Mouse (Mus musculus): ENCODE measurements around the gene Krt75. TPM values are rescaled to one million over a fixed set of nuclear protein-coding genes. Genes with fewer than 3 reads are reported as not detected.
"Not testable (repeated sequence)": the region's sequence is repeated elsewhere in the genome, so short reads cannot be mapped to it uniquely, and the experiment has no call there.

Krt75 gene
- polyA plus RNA-seq (2017; shearing (Covaris generic)), result under 1 TPM in 1 of 2 experiments, not detected in 1; 0.17 TPM

DNA sequence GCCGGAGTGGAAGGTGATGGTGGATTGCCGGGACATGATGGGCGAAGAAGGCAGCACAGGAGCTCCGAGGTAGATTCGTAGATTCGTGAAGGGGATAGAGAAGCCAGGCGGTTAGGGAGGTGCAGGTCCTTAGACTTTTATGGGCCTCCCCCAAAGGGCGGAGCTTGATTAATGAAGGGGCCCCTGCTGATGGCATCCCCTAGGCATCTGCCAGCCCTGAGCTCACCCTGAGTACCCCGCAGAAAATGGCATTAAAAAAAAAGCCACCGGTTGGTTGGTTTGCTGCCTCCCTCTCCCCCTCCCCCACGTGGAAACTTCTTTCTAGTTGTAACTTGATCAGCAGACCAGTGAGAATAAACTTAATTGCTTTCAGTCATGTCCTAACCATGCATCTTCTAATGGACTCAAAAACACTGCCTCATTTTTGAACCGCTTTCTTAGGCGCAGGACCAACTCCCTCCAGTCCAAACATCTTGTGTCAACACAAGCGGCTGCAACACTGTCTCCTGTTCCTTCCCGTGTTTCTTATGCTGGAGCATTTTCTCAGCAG is at the start of gene Krt75:
Krt75 (minus strand) TSS at position 109 of the 550 bp plus-strand sequence.
- no peak for ATAC-seq

GRCm38 (mm10) chr15:101599123-101599522 is 25.4 kb upstream of the Krt75 start:
- no peak for ATAC-seq

- ATAC-seq, result no peak
Observed at GRCm38 (mm10) chr15:101588216-101588615, 14.5 kb upstream of the Krt75 start.

- ATAC-seq, result no peak
Observed at GRCm38 (mm10) chr15:101584456-101584855, 10.8 kb upstream of the Krt75 start.

- no peak for ATAC-seq
Observed at GRCm38 (mm10) chr15:101583211-101583965, 9.7 kb upstream of the Krt75 start.

DNA sequence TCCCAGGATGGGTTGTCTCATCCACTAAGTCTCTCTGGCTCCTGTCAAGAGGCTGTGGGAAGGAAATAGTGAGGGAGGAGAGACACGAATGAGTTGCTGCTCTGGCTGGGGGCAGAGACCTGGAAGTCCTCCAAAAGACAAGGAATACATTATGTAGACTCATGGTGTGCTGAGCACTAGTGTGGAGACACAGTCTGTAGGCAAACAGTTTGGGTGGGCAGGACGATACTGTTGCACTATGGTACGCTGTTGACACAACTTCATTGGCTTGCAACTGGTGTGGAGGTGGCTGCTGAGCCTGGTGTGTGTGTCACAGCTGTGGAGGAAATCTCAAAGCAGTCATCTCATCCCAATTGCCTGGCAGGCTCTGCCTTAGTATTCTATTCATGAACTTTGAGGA is 8.0 kb upstream of the Krt75 start:
- ATAC-seq, result no peak

- no peak for ATAC-seq
Observed at GRCm38 (mm10) chr15:101575506-101575905, 1.8 kb upstream of the Krt75 start.

GRCm38 (mm10) chr15:101567780-101568179 is 5.9 kb downstream of the Krt75 start:
- no peak for ATAC-seq

GRCm38 (mm10) chr15:101562850-101563249 is 10.9 kb downstream of the Krt75 start, which contains the start of gene Krt90:
Gene Krt90, minus strand, starts transcription at chr15:101562950.
- ATAC-seq, result no peak

DNA sequence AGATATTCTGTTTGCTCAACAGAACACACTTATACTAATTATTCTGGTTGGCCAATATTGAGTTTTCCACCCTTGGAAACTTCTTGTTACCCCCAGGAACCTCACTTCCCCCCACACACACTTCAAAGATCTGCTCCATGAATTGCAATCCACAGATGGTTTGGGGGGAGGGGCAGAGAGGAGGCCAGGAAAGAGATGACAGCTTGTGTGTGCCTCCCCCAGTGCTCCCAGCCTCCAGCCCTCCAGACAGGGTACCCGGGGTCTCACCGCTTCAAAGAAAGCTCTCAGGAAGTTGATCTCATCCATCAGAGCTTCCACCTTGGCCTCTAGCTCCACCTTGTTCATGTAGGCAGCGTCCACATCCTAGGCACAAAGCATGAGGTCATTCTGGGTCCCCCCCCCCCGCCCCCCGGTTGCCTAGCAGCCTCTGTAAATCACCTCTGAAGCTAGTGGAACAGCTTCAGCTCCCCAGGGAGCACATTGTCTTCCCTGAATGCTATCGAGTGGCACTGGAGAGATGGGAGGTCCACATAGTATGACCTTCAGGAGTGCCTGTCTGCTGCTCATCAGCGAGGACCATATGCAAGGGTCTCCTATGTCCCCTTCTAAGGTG is 15.6 kb downstream of the Krt75 start:
- no peak for ATAC-seq

GRCm38 (mm10) chr15:101553169-101553568 is 20.5 kb downstream of the Krt75 start:
- no peak for ATAC-seq

- no peak for ATAC-seq
Observed at GRCm38 (mm10) chr15:101552188-101552587, 21.5 kb downstream of the Krt75 start.

DNA sequence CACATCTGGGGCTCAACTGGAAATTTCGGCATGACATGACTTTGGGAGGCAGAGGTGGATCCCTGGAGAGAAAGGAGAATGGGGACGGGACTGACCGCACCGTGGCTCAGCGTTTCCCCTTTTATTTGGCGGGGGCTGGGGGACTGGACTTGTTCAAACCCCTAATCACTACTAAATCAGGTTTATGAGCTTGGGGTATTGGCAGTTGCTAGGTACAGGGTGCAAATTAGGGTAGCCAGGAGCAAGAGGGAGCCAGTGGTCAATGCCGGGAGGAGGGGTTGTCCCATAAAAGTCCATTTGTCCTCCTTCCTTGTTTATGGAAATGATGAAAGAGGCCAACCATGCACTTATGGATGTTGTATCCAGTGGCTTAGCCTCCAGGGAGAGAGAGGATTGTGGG is 23.1 kb downstream of the Krt75 start, which contains the start of gene Krt82:
Krt82 (minus strand) TSS at position 101 of the 400 bp plus-strand sequence.
- ATAC-seq, result no peak

DNA sequence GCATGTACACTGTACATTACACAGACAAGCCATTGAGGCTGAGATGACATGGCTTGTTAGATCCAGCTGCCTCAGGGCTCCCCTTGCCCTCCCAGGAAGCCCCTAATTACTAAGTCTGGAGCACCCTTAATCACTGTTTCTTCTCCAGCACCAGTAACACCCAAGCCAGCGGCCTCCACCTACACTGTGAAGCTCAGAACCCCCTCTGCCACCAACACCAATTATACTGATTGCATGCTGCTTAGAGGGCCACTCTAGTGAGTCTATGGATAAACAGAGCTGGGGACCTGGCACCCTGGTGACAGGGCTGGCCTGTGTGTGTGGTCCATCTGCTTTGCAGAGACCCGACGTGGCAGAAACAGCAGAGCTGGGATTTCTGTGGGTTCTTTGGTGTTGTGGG is 29.2 kb downstream of the Krt75 start:
- ATAC-seq, result no peak

DNA sequence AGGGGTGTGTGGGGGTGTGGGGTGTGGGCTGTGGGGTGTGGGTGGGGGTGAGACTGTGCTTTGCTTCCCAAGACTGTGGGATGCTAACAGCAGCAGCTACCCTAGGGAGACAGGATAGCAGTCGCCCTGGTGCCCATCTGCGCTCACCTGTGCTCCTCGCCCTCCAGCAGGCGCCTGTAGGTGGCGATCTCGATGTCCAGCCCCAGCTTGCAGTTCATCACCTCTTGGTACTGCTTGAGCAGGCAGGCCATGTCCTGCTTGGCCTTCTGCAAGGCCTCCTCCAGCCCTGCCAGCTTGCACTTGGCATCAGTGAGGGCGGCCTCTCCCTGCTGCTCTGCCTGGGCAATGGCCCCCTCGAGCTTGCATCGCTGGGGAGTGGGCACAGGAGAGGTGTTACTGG is 31.2 kb downstream of the Krt75 start:
- ATAC-seq, result no peak

DNA sequence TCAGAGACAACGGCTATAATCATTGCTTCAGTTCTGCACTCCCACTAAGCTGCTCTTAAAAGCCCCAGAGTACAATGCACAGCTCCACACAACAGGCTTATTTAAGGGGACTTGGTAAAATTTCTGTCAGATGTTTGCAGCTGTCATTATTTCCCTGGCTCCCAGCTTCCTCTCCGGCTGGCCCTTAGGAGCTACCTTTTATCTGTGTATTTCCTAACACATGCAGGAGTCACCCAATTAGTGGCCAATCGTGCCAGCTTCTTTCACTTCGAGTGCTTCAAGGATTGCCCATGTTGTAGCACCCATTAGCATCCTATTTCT is 35.2 kb downstream of the Krt75 start:
- ATAC-seq, result no peak

DNA sequence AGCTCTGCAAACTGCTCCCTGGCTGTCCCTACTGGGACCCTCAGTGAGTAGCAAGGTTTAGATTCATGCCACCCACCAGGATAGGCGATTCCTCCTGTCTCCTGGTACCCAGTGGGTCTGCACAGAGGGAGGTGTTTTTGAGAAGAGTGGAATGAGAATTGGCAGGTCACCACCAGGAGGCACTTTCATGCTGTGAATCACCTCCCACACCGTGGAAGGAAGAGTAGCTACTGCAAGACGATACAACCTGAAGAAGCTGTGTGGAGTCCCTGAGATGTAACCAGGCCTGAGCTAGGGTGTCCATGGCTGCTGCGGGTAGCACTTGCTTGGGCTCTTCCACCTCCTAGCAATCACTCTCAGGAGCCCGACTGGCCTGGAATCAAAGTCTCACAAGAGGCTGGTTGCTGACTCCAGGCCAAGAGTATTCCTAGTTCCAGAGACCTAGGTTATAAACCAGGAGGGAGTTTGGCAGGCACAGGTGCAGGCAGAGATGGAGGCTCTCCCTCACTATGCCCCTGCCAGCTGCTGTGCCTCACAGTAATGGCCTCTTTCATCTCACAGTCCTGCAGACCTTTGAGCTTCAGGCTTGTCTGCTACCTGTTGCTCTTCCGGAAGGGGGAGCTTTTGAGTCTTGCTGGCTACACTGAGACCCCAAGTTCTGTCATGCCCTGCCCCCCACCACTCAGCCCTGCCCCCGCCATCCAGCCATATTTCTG is 35.7 kb downstream of the Krt75 start:
- ATAC-seq, result no peak

GRCm38 (mm10) chr15:101536054-101536850 is 37.5 kb downstream of the Krt75 start:
- ATAC-seq, result no peak

DNA sequence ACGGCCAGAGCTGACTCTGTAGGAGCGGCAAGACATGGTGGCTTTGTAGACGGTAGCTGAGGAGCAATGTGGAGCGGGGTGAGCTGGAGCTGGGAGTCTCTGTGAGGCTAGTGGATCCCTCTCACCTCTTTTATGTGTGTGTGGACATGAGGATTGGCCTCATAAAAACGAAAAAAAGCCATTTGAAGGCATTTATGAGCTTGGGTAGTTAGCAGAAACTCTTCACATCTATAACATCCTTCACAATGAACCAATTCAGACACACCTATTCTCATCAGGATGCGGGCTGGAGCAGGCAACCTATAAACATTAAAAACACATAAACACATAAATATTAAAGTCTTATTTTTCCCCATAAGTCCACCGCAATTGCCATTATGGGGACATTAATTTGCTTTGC is 41.0 kb downstream of the Krt75 start, which contains the start of gene Krt84:
Krt84 (minus strand) TSS at position 101 of the 400 bp plus-strand sequence.
- no peak for ATAC-seq

GRCm38 (mm10) chr15:101522556-101523232 is 51.0 kb downstream of the Krt75 start:
- ATAC-seq, result no peak

- ATAC-seq, result no peak
Observed at GRCm38 (mm10) chr15:101519792-101520191, 53.9 kb downstream of the Krt75 start.

DNA sequence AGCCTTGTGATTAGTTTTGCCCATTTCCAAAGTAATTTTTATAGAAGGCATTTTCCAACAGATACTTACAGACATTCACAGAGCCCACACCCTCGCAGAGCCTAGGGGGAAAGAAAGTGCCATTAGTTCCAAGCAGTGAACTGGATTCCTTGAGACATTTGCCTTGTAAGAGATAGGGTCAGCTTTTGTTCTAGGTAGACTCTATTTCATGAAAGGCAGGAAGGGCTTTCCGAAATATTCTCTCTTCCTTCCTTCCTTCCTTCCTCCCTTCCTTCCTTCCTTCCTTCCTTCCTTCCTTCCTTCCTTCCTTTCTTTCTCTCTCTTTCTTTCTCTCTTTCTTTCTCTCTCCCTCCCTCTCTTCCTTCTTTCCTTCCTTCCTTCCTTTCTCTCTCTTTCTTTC is 56.5 kb downstream of the Krt75 start, which contains the start of gene Gm49425:
Gm49425 (minus strand) TSS at position 101 of the 400 bp plus-strand sequence.
- not testable (repeated sequence) for ATAC-seq
